Mouse (Mus musculus) testis, adult 2 months (tissue): ENCODE measurements around the gene Nudt14. TPM values are rescaled to one million over a fixed set of nuclear protein-coding genes. Genes with fewer than 3 reads are reported as not detected.

Source experiments
- H3K27ac ChIP-seq: fragments of 200-500 bp; 2 replicates; pipeline ENCODE4 v1.5.1; 2012; ENCODE audit warnings: low read depth, low read length; ENCODE audit not compliant: control insufficient read depth, insufficient read depth
- H3K27me3 ChIP-seq: fragments of 200-500 bp; 2 replicates; pipeline ENCODE4 v1.6.1; 2012; ENCODE audit warnings: mild to moderate bottlenecking, low read length, moderate library complexity; ENCODE audit not compliant: control insufficient read depth, insufficient read depth
- H3K36me3 ChIP-seq: fragments of 200-500 bp; 2 replicates; pipeline ENCODE4 v1.6.1; 2012; ENCODE audit warnings: mild to moderate bottlenecking, low read length; ENCODE audit not compliant: control insufficient read depth, insufficient read depth
- H3K4me1 ChIP-seq: fragments of 200-500 bp; 2 replicates; pipeline ENCODE4 v1.6.1; 2012; ENCODE audit warnings: low read length; ENCODE audit not compliant: control insufficient read depth, insufficient read depth
- H3K4me3 ChIP-seq: fragments of 200-500 bp; 2 replicates; pipeline ENCODE4 v1.5.1; 2012; ENCODE audit warnings: low read depth, mild to moderate bottlenecking, low read length, moderate library complexity, mixed read lengths; ENCODE audit not compliant: control insufficient read depth
- CTCF ChIP-seq: fragments of 200-500 bp; IDR thresholded peaks from 2 replicates; pipeline ENCODE4 v1.5.1; 2012; ENCODE audit warnings: low read depth, mild to moderate bottlenecking, inconsistent platforms, low read length, moderate library complexity; ENCODE audit not compliant: control insufficient read depth, insufficient read depth, insufficient replicate concordance
- POLR2A ChIP-seq: fragments of 200-500 bp; IDR thresholded peaks from 2 replicates; pipeline ENCODE4 v1.6.1; 2012; ENCODE audit warnings: low read depth, mild to moderate bottlenecking, inconsistent platforms, low read length, moderate library complexity; ENCODE audit not compliant: control insufficient read depth
- polyA plus RNA-seq: library from polyadenylated mRNA; depleted of rRNA; stranded (reverse); fragments of >200 nt; gene quantifications from 2 replicates; pipeline ENCODE4 v1.2.3, GENCODE M21; 2012; rRNA removed

Nudt14 gene
- polyA plus RNA-seq, 1 experiment, result 14.8 TPM

GRCm38 (mm10) chr12:112894969-112895368 is 47.0 kb downstream of the Nudt14 start:
- H3K4me3 ChIP-seq, result no peak overlapping the region
- no peaks in the 10 kb centered on the region for H3K27me3 ChIP-seq
- TF ChIP-seq CTCF (no peak), POLR2A (no peak)
- H3K27ac ChIP-seq, result no peak overlapping the region
- H3K4me1 ChIP-seq, result no peaks in the 10 kb centered on the region; the same call in 1 of the 2 replicates
- H3K36me3 ChIP-seq, result no peaks in the 10 kb centered on the region

DNA sequence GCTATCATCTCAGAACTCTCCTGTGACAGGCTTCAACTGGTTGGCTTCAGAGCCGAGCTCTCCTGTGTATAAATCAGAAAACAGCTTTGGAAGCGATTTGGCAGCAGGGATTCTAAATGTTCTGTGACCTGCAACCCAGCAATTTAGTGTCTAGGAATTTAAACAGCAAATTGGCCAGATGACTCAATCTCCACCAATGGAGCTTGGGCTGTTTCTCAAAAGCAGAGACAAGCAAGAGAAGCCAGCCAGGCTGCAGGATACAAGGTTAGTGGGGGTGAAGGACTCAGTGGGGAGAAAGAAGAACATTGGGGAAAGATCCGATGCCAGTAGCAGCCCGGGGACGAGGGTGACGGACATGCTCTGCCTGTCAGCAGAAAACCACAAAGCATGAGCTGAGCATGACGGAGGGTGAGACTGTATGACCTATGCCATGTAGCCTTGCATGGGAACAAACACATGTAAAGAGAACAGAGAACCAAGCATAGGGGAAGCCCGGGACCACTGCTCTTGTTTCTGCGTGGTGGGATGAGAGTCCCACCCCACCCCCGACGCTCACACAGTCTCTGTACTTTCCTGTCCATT is 47.5 kb downstream of the Nudt14 start:
- H3K36me3 ChIP-seq, result no peaks in the 10 kb centered on the region
- no peak overlapping the region for H3K4me3 ChIP-seq
- no peak overlapping the region for H3K27ac ChIP-seq
- no peak for TF ChIP-seq CTCF
- TF ChIP-seq POLR2A, result no peak
- no peaks in the 10 kb centered on the region for H3K27me3 ChIP-seq
- no peaks in the 10 kb centered on the region; the same call in 1 of the 2 replicates for H3K4me1 ChIP-seq

DNA sequence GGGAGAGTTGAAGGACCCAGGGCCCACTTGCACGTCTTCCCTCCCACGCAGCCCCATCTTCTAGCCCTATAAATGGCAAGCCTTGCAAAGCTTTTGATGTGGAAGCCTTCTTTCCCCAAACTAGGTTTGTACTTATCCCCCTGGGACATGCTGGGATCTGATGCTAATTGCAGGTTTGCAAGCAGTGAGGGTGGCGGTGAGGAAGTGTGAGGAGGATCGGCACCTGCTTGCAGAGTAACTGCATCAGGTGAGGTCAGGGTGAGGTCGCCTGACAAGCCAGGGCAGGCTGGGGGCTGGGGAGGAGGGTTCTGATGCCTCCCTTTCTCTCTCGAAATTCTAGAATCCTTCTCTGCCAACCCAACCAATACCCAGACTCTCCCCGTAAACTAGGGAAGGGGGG is 56.5 kb downstream of the Nudt14 start:
- no peak overlapping the region for H3K27ac ChIP-seq

More for the DNA sequence above, 56.5 kb downstream of the Nudt14 start:
- Histone ChIP-seq H3K36me3 (no peaks in the 10 kb centered on the region), H3K4me3 (no peak overlapping the region), H3K4me1 (peaks cover 11% of the 10 kb centered on the region), H3K27me3 (no peaks in the 10 kb centered on the region)
- TF ChIP-seq CTCF, result no peak
- TF ChIP-seq POLR2A, result no peak

Other genes with a start within 250 kb of the Nudt14 start
- gene Cep170b, start 221.7 kb downstream of the Nudt14 start, polyA plus RNA-seq, result 27.4 and 28.8 TPM in 2 replicates
- gene Pld4, start 181.5 kb downstream of the Nudt14 start, polyA plus RNA-seq, result 4.0 TPM in 2 replicates
- gene Ahnak2, start 139.5 kb downstream of the Nudt14 start, polyA plus RNA-seq, result 1.2 TPM in 2 replicates
- 77.8 and 87.0 TPM in 2 replicates for gene Clba1, start 133.2 kb downstream of the Nudt14 start, polyA plus RNA-seq
- gene Cdca4, start 112.7 kb downstream of the Nudt14 start, polyA plus RNA-seq, result 23.7 and 23.9 TPM in 2 replicates
- 1.7 and 1.9 TPM in 2 replicates for gene Gpr132, start 73.9 kb downstream of the Nudt14 start, polyA plus RNA-seq
- 9.4 and 10.9 TPM in 2 replicates for gene Jag2, start 12.3 kb downstream of the Nudt14 start, polyA plus RNA-seq
- 5.5 and 7.5 TPM in 2 replicates for gene Btbd6, start 34.4 kb upstream of the Nudt14 start, polyA plus RNA-seq
- 67.1 and 67.8 TPM in 2 replicates for gene Brf1, start 58.6 kb upstream of the Nudt14 start, polyA plus RNA-seq
- gene Pacs2, start 72.4 kb upstream of the Nudt14 start, polyA plus RNA-seq, result 216 and 228 TPM in 2 replicates
- 451 and 544 TPM in 2 replicates for gene Tex22, start 132.4 kb upstream of the Nudt14 start, polyA plus RNA-seq
- gene Mta1, start 156.2 kb upstream of the Nudt14 start, polyA plus RNA-seq, result 57.9 and 63.9 TPM in 2 replicates
- 178 and 179 TPM in 2 replicates for gene Crip2, start 198.1 kb upstream of the Nudt14 start, polyA plus RNA-seq
- 30.4 and 106 TPM in 2 replicates for gene Crip1, start 204.2 kb upstream of the Nudt14 start, polyA plus RNA-seq
- 46.9 and 48.0 TPM in 2 replicates for gene Tedc1, start 214.3 kb upstream of the Nudt14 start, polyA plus RNA-seq
- 1.0 and 1.3 TPM in 2 replicates for gene Tmem121, start 243.8 kb upstream of the Nudt14 start, polyA plus RNA-seq